Mouse (Mus musculus): ENCODE results near the gene Xpa. TPM values are rescaled to one million over a fixed set of nuclear protein-coding genes. Genes with fewer than 3 reads are reported as not detected.

The Xpa gene
- polyA plus RNA-seq, 1 experiment from 2014 or later: 17.0 TPM

- Histone ChIP-seq H3K36me3 (ENCODE audit: control insufficient read depth, insufficient read depth, low read length) (no peaks in the 10 kb centered on the region), H3K4me1 (ENCODE audit: control insufficient read depth, insufficient read depth, low read length) (no peaks in the 10 kb centered on the region), H3K9me3 (ENCODE audit: control insufficient read depth, low read length) (no peaks in the 10 kb centered on the region), H3K4me2 (ENCODE audit: low read depth, low read length) (no peak overlapping the region), H3K27me3 (replicated peaks; ENCODE audit: control insufficient read depth, insufficient read depth, low read length) (no peaks in the 10 kb centered on the region), H3K9ac (ENCODE audit: low read depth, low read length) (no peak overlapping the region), H3K4me3 (ENCODE audit: low read length) (no peak overlapping the region), H3K27ac (ENCODE audit: low read length) (no peak overlapping the region)
- ATAC-seq: no peak
- 89% methylated on average over 8 of the region's 8 CpGs for WGBS
Measured at GRCm38 (mm10) chr4:46110084-46110483, 86.0 kb downstream of the Xpa start.

Other genes with a start within 250 kb of the Xpa start
- gene Tdrd7, start 231.0 kb downstream of the Xpa start, polyA plus RNA-seq (2015; fragmentation: Nextera tagmentation; extraction: Ambion mirVana): 31.5 and 36.6 TPM in 2 replicates
- 3.2 and 4.0 TPM in 2 replicates for gene Tmod1, start 157.4 kb downstream of the Xpa start, polyA plus RNA-seq (2015; fragmentation: Nextera tagmentation; extraction: Ambion mirVana)
- gene Ncbp1, start 57.7 kb downstream of the Xpa start, polyA plus RNA-seq (2015; fragmentation: Nextera tagmentation; extraction: Ambion mirVana): 57.4 and 63.0 TPM in 2 replicates
- 21.5 and 25.3 TPM in 2 replicates for gene Tstd2, start 57.6 kb downstream of the Xpa start, polyA plus RNA-seq (2015; fragmentation: Nextera tagmentation; extraction: Ambion mirVana)
- not detected in 2 replicates for gene Foxe1, start 147.3 kb upstream of the Xpa start, polyA plus RNA-seq (2015; fragmentation: Nextera tagmentation; extraction: Ambion mirVana)
- gene Trmo, start 193.1 kb upstream of the Xpa start, polyA plus RNA-seq (2015; fragmentation: Nextera tagmentation; extraction: Ambion mirVana): 12.5 and 13.0 TPM in 2 replicates
- gene Hemgn, start 217.2 kb upstream of the Xpa start, polyA plus RNA-seq (2015; fragmentation: Nextera tagmentation; extraction: Ambion mirVana): 2.6 and 8.1 TPM in 2 replicates